In the genomic region with DNA sequence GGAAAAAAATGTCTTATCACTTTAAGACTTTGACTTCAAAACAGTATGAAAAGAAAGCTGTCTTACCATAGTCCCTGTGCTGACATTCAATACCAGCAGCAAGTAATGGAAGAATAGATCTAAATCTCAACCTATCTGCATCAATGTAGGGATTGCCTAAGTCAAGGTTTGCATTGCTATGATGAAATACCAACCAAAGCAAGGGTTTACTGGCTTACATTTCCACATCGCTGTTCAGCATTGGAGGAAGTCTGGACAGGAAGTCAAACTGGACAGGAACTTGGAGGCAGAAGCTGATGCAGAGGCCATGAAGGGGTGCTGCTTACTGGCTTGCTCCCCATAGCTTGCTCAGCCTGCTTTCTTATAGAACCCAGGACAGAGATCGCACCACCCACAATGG, we compare ENCODE assay signal across 18 mouse cellular contexts.
"Had no signal": no experiment of that assay in that cellular context is flagged by ENCODE, and none has a peak within 500 bp of the region (broad histone marks: within the 10 kb centered on the region; RNA-seq: fewer than 3 reads in every experiment).

No protein-coding gene starts in this region.

- H3K4me1 ChIP-seq: limb, embryonic 13.5 days; liver, embryonic 13.5 days; midbrain, embryonic 10.5 days; midbrain, embryonic 13.5 days; neural tube, embryonic 12.5 days had no signal

- H3K27ac ChIP-seq: limb, embryonic 10.5 days; limb, embryonic 13.5 days; liver, embryonic 13.5 days; midbrain, embryonic 10.5 days; midbrain, embryonic 13.5 days; neural tube, embryonic 12.5 days; neural tube, embryonic 15.5 days; stomach, postnatal 0 days had no signal

- H3K4me2 ChIP-seq: limb, embryonic 13.5 days; liver, embryonic 13.5 days; lung, embryonic 14.5 days; midbrain, embryonic 13.5 days; neural tube, embryonic 12.5 days; neural tube, embryonic 15.5 days had no signal

- H3K9me3 ChIP-seq: limb, embryonic 10.5 days; limb, embryonic 13.5 days; liver, embryonic 13.5 days; midbrain, embryonic 13.5 days; neural tube, embryonic 12.5 days; neural tube, embryonic 15.5 days had no signal

- H3K27me3 ChIP-seq: limb, embryonic 13.5 days; liver, embryonic 13.5 days; megakaryocyte, embryonic 14.5 days; midbrain, embryonic 13.5 days; neural tube, embryonic 12.5 days; neural tube, embryonic 15.5 days had no signal

- H3K9ac ChIP-seq: limb, embryonic 13.5 days; liver, embryonic 13.5 days; lung, embryonic 14.5 days; midbrain, embryonic 13.5 days; neural tube, embryonic 12.5 days; neural tube, embryonic 15.5 days had no signal

- DNase-seq: kidney, adult 18-20 months; kidney, adult 9 months; kidney, postnatal 14 days; kidney, postnatal 4 days; liver; liver, embryonic 13.5 days; lung, embryonic 14.5 days; lung, postnatal 10 days; lung, postnatal 36 days; thymus, postnatal 25 days had no signal

- H3K36me3 ChIP-seq: liver, embryonic 13.5 days had no signal

- ATAC-seq: midbrain, embryonic 13.5 days had no signal

- H3K4me3 ChIP-seq: limb, embryonic 10.5 days; limb, embryonic 13.5 days; liver, embryonic 13.5 days; midbrain, embryonic 10.5 days; midbrain, embryonic 13.5 days; neural tube, embryonic 12.5 days; neural tube, embryonic 15.5 days had no signal
